Mouse (Mus musculus) erythroblast, embryonic 14.5 days (primary cell): ENCODE results near the gene Dnm1.

ENCODE experiments used
- GATA1 ChIP-seq: IDR thresholded peaks from 2 replicates; pipeline ENCODE4 v1.6.1; 2012; ENCODE audit warnings: low read length, inconsistent platforms, mixed read lengths
- TAL1 ChIP-seq: IDR thresholded peaks from 3 replicates; pipeline ENCODE4 v1.6.1; 2012; ENCODE audit warnings: low read length, inconsistent platforms, mixed read lengths

- TF ChIP-seq GATA1 (no peak), TAL1 (no peak)
Measured at GRCm38 (mm10) chr2:32328911-32329460, 24.2 kb downstream of the Dnm1 start.
